Mouse (Mus musculus) brown adipose tissue, adult 24 weeks (tissue): ENCODE results near the gene Gnb4. TPM values are rescaled to one million over a fixed set of nuclear protein-coding genes. Genes with fewer than 3 reads are reported as not detected.

Source experiments
- H3K27ac ChIP-seq: fragments of 200-500 bp; replicated peaks from 2 replicates; pipeline ENCODE4 v1.5.1; 2012; ENCODE audit warnings: low read depth, mild to moderate bottlenecking, low read length
- H3K4me1 ChIP-seq: fragments of 200-500 bp; 2 replicates; pipeline ENCODE4 v1.6.1; 2012; ENCODE audit warnings: low read length, mixed read lengths; ENCODE audit not compliant: control insufficient read depth, insufficient read depth, insufficient read length
- H3K4me3 ChIP-seq: fragments of 200-500 bp; 2 replicates; pipeline ENCODE4 v1.5.1; 2012; ENCODE audit warnings: low read depth, mild to moderate bottlenecking, low read length, moderate library complexity; ENCODE audit not compliant: insufficient read depth
- polyA plus RNA-seq: library from polyadenylated mRNA; stranded (reverse); fragments of >200 nt; gene quantifications from 2 replicates; pipeline ENCODE4 v1.2.4, GENCODE M21; 2012; ENCODE audit not compliant: missing spikeins, insufficient read depth, insufficient read length

Gene Gnb4
- polyA plus RNA-seq, 1 experiment: 5.4 TPM

GRCm38 (mm10) chr3:32632760-32633264 lies 16.4 kb upstream of the Gnb4 start:
- H3K4me1 ChIP-seq: no peaks in the 10 kb centered on the region
- no peak overlapping the region for H3K4me3 ChIP-seq
- no peak overlapping the region for H3K27ac ChIP-seq

- no peaks in the 10 kb centered on the region for H3K4me1 ChIP-seq
- no peak overlapping the region for H3K4me3 ChIP-seq
- no peak overlapping the region for H3K27ac ChIP-seq
Observed at GRCm38 (mm10) chr3:32630210-32630609, 13.8 kb upstream of the Gnb4 start.

- no peak overlapping the region for H3K4me3 ChIP-seq
- no peaks in the 10 kb centered on the region for H3K4me1 ChIP-seq
- H3K27ac ChIP-seq: no peak overlapping the region
Observed at GRCm38 (mm10) chr3:32628141-32628540, 11.8 kb upstream of the Gnb4 start.

GRCm38 (mm10) chr3:32622106-32622505 lies 5.7 kb upstream of the Gnb4 start:
- H3K4me1 ChIP-seq: no peaks in the 10 kb centered on the region
- no peak overlapping the region for H3K4me3 ChIP-seq
- H3K27ac ChIP-seq: no peak overlapping the region

- Histone ChIP-seq H3K4me3 (no peak overlapping the region), H3K27ac (no peak overlapping the region), H3K4me1 (no peaks in the 10 kb centered on the region)
Observed at GRCm38 (mm10) chr3:32621658-32622057, 5.3 kb upstream of the Gnb4 start.

GRCm38 (mm10) chr3:32617053-32617642 lies 763 bp upstream of the Gnb4 start:
- H3K27ac ChIP-seq: no peak overlapping the region
- H3K4me3 ChIP-seq: peak overlapping the region; percentile 37
- H3K4me1 ChIP-seq: no peaks in the 10 kb centered on the region; the same call in none of the 2 replicates

GRCm38 (mm10) chr3:32616006-32616330 lies 417 bp downstream of the Gnb4 start:
- Histone ChIP-seq H3K4me1 (no peaks in the 10 kb centered on the region; the same call in none of the 2 replicates), H3K27ac (0 out of 2 replicates have a peak overlapping the region, but pooled peaks have one; percentile 8), H3K4me3 (peak overlapping the region; percentile 80)

GRCm38 (mm10) chr3:32615376-32615775 lies 1.0 kb downstream of the Gnb4 start:
- H3K4me3 ChIP-seq: peak overlapping the region; percentile 80
- H3K4me1 ChIP-seq: no peaks in the 10 kb centered on the region; the same call in none of the 2 replicates
- H3K27ac ChIP-seq: no peak overlapping the region

- Histone ChIP-seq H3K4me1 (no peaks in the 10 kb centered on the region; the same call in none of the 2 replicates), H3K4me3 (peak overlapping the region; percentile 27; the same call in 1 of the 2 replicates), H3K27ac (no peak overlapping the region)
Observed at GRCm38 (mm10) chr3:32614786-32615185, 1.6 kb downstream of the Gnb4 start.

GRCm38 (mm10) chr3:32611606-32612170 lies 4.7 kb downstream of the Gnb4 start:
- Histone ChIP-seq H3K4me3 (no peak overlapping the region), H3K27ac (no peak overlapping the region), H3K4me1 (no peaks in the 10 kb centered on the region; the same call in none of the 2 replicates)

- Histone ChIP-seq H3K4me3 (no peak overlapping the region), H3K4me1 (no peaks in the 10 kb centered on the region; the same call in none of the 2 replicates), H3K27ac (no peak overlapping the region)
Observed at GRCm38 (mm10) chr3:32610560-32610959, 5.8 kb downstream of the Gnb4 start.

GRCm38 (mm10) chr3:32609233-32609632 lies 7.2 kb downstream of the Gnb4 start:
- Histone ChIP-seq H3K27ac (no peak overlapping the region), H3K4me3 (no peak overlapping the region), H3K4me1 (no peaks in the 10 kb centered on the region; the same call in none of the 2 replicates)

GRCm38 (mm10) chr3:32601055-32601454 lies 15.3 kb downstream of the Gnb4 start:
- 0 out of 2 replicates have a peak overlapping the region, but pooled peaks have one; percentile 8 for H3K27ac ChIP-seq
- no peak overlapping the region for H3K4me3 ChIP-seq
- peaks cover 8% of the 10 kb centered on the region for H3K4me1 ChIP-seq

- Histone ChIP-seq H3K27ac (no peak overlapping the region), H3K4me3 (no peak overlapping the region), H3K4me1 (peaks cover 8% of the 10 kb centered on the region)
Observed at GRCm38 (mm10) chr3:32599328-32599727, 17.1 kb downstream of the Gnb4 start.

GRCm38 (mm10) chr3:32595080-32595479 lies 21.3 kb downstream of the Gnb4 start:
- Histone ChIP-seq H3K27ac (no peak overlapping the region), H3K4me3 (no peak overlapping the region), H3K4me1 (no peaks in the 10 kb centered on the region)

GRCm38 (mm10) chr3:32586274-32586673 lies 30.1 kb downstream of the Gnb4 start:
- Histone ChIP-seq H3K27ac (no peak overlapping the region), H3K4me1 (no peaks in the 10 kb centered on the region), H3K4me3 (no peak overlapping the region)
